Mouse (Mus musculus): Measurements from ENCODE around the gene Twf2.
"Not testable (repeated sequence)": the region's sequence is repeated elsewhere in the genome, so short reads cannot be mapped to it uniquely, and the experiment has no call there.

Gene Twf2

DNA sequence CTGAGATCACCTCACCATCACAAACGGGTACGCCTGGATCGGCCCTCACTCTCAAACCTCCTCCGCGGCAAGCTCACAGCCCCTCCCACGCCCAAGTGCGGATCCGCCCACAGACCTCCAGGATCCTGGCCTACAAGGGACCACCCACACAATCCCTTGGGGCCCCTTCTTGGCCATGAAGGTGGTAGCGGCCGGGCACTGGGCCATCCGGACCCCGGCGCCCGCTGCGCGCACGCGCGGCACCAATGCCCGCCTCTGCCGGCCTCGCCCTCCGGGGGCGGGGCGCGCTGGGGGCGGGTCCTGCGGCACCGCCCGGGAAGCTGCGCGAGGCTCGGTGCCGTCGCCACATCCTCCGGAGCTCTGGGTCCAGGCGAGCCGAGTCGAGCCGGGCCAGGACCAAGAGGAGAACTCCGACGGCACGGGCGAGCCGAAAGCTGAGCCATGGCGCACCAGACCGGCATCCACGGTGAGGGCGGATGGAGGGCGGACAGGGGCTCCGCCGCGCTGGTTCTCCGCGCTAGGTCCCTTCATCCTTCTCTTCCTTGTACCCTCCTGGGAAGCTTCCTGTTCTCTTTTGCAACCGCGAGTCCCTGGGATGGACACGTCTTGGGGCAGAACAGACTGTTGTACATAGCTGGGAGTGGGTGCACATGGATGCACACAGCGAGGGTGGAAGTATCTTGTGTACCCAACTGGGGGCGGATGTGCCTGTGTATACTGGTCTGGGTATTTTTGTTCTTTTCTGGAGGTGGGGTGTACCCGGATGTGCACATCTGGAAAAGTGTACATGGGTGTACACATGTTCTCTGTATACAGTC is at the start of gene Twf2:
Gene Twf2, plus strand, starts transcription at position 290 of the 818 bp plus-strand sequence.
- in situ Hi-C loops (cut with MboI; ENCODE audit: low sequenced_read_pairs): no loop called here

DNA sequence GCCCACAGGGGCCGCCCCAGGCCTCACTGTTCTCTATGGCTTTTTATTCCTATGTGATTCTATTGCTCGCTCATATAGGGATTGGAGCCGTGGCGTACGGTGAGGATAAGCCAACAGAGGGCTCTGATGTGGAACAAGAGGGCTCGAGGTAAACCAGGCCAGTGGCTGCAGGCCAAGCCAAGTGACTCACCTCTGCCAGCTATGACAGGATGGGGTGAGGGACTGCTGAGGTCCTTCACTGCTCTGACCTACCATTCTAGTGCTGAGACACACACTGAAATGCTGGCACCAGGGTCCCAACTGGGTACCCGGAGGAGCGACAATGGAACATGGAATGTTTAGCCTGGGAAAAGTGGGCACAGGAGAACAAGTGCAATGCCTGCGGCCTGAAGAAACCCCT is 48.8 kb upstream of the Twf2 start:
- in situ Hi-C loops (cut with MboI; ENCODE audit: low sequenced_read_pairs): no loop called here

DNA sequence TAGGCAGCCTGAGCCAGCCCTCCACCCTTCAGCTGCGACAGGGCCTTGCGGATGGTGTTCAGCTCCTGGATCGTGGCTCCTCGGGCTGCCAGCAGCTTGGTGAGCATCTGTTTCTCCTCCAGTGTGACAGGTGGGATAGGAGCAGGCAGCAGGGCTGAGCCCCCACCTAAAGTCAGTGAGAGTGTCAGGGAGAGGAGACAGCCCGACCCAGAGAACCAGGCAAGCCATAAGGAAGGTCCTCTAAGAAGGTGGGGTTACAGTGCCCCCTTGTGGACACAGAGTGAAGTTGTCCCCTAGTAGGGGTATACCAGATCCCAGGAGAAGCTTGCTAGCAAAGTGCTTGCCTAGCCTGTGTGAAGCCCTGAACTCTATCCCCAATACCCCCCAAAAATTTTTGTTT is 46.5 kb upstream of the Twf2 start:
- in situ Hi-C loops (cut with MboI; ENCODE audit: low sequenced_read_pairs): no loop called here

DNA sequence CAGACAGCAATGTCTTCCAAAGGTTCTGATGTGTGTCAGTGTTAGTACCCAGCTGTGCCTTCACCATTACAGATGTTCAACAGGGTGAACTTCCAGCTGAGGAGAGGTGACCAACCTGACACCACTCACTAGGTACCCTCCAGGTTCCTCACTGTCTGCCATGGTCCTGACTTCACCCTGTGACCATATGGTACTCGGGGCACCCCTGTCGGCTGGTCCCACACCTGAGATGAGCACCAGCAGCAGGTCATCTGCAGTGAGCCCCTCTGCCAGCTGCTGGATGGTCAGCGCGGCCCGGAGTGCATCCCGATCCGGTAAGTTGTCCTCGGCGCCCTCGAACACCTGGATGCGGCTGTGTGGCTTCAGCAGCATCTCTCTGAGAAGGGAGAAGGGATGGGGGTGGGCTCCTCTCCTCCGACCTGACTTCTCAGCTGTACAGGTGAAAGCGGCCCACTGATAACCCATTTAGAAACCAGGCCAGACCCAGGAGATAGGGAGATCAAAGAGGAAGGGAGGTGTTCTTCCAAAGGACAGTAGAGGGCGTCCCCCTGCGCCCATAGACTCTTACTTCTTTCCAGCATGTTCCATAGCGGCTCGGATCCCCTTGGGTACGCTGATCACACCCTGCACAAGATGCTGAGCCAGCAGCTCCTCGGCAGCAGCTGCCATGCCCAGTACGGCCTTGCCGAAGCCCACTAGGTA is 45.8 kb upstream of the Twf2 start:
- in situ Hi-C loops (cut with MboI; ENCODE audit: low sequenced_read_pairs): no loop called here

DNA sequence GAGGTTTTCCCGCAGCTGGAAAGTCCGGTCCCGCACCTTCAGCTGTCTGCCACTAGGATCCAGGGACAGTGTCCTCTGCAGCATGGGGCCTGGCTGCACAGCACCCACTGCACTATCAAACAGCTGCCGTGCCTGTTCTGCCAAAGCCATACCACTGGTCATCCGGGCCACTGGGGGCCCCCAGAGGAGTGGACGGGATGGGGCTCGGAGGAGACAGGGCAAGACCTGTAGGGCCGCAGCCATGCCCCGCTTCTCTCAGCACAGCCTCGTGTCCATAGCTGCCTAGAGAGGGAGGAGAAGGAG is 45.3 kb upstream of the Twf2 start:
- in situ Hi-C loops (cut with MboI; ENCODE audit: low sequenced_read_pairs): no loop called here

DNA sequence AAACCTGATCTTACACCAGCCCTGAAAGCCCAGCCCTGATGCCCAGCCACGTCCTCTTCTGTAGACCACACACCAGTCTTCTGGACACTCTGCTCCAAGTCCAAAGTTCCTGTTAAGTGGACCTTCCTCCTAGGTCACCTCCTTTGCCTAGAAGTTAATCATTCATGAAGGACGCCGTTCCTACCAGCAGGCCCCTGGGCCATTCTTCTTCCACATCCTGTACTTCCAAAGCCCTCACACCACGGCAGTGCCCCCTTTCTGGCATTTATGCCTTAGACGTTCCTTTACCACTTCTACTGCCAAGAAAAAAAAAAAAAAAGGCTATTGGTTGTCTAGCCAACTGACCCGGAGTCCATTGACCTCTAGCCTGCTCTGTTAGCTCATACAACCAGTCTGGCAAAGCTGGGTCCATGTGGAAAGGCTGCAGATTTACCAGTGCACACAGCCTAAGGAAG is 44.8 kb upstream of the Twf2 start, which contains the start of gene Glyctk:
Gene Glyctk, minus strand, starts transcription at position 102 of the 455 bp plus-strand sequence.
- in situ Hi-C loops (cut with MboI; ENCODE audit: low sequenced_read_pairs): no loop called here

DNA sequence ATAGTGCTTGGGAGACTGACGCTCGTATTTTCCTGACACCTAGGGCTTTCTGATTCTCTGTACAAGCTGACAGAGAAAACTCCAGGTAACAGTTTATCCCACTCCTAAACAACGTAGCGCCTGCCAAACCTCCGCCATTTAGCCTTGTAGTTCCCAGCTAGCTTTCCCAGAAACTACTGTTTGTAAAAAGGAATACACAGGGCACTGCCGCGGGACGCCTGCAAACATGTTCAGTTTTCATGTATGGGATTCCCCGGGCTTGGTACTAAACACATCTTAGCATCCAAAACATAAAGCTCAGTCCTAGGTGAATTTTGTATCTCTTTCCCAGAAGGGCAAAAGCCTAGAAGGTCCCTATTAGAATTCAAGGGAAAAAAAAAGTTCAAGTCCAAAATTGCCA is 43.7 kb upstream of the Twf2 start:
- in situ Hi-C loops (cut with MboI; ENCODE audit: low sequenced_read_pairs): no loop called here

DNA sequence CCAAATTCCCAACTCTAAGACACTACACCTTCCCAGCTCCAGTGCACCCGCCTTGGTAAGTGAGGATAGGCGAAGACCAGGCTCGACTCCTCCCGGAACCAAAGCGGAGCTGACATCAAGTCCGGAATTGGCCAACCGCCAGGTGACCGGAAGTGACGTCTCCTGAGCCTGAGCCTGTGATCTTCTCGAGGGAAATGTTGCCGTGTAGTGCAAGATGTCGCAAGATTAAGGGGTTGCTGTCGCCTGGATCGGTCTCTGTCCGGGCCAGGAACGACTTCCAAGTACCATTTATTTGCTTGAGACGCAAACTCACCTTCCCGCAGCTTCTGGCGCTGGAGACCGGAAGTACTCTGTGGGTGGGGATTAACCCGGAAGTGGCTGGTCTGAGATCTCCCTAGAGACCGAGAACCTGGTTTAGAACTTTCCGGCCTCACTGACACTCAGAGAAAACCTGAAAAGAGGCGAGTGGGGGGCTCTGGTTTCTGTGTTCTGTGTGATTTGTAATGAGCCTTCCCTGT is 43.1 kb upstream of the Twf2 start:
- in situ Hi-C loops (cut with MboI; ENCODE audit: low sequenced_read_pairs): no loop called here

DNA sequence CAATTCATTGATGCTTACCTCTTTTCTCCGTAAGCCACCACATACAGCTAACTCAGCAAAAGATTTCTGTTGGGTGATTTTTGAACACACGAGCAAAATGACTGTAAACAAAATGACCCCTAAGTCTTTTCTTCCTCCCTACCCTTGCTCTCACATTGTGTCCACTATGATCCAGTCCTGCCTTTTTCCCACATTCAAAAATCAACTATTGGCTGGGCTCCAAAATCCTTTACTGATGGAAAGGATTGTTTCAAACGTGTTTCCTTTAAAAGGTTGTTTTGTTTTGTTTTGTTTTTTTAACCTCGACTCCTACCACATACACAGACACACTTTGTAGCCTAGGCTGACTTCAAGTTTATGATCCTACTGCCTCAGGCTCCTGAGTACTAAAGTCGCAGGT is 42.5 kb upstream of the Twf2 start:
- in situ Hi-C loops (cut with MboI; ENCODE audit: low sequenced_read_pairs): no loop called here

DNA sequence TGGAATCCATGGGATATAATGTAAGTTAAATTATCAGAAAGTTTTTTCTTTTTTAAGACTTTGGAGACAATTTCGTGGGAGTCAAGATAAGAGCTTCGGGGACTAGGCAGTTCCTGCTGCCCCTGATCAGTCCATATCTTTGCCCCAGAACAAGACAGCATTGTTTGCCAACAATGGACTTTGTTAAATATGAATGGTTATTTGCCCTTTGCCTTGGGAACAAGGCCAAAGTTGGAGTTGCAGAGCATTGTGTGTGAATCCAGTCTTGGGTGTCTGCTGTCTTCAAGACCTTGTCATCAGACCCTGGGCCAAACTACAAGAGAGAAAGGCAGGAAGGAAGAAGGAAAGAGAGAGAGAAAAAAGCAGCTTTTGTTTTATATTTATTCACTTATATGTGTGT is 36.2 kb upstream of the Twf2 start:
- in situ Hi-C loops (cut with MboI; ENCODE audit: low sequenced_read_pairs): no loop called here

DNA sequence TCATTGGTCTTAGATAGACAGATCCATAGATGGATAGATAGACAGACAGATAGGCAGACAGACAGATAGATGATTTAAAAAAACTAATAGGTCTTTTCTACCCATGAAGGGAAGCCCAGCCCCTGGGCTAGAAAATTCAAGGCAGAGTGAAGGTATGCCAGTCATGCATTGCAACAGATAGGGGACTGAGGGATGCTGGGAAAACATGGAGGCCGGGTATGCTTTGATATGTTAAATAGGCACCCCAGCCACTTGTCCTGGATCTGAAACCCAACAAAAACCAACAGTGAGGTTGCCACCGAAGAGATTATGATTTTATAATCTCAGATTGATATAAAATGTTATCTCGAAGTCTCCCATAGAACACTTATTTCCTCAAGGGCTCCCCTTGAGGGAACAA is 35.7 kb upstream of the Twf2 start:
- in situ Hi-C loops (cut with MboI; ENCODE audit: low sequenced_read_pairs): no loop called here

DNA sequence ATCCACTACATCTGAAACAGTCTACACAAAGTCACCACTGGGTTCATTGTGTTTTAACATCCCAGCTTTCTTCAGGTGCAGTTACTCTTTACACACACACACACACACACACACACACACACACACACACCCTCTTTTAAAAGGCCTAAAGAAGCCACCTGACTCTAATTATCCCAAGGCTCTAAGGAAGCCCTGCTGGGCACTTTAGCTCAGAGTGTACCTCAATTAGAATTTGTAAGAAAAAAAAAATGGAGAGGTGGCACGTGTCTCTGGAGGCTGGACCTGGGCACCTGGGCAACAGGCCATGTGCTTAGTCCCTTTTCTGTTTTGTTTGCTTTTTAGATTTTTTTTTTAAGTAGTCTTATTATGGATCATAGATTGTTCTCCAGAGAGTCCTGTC is 35.2 kb upstream of the Twf2 start:
- in situ Hi-C loops (cut with MboI; ENCODE audit: low sequenced_read_pairs): no loop called here

DNA sequence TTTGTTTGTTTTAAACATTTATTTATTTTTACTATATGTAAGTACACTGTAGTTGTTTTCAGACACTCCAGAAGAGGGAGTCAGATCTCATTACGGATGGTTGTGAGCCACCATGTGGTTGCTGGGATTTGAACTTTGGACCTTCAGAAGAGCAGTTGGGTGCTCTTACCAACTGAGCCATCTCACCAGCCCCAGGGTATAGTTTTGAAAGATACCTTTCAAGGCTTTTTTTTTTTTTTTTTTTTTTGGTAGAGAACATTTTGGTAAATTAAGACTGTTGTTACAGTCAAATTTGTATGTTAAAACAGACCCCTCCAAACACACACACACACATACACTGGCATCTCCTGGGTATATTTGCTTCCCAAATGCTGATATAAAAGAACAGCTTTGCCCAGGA is 33.9 kb upstream of the Twf2 start:
- in situ Hi-C loops (cut with MboI; ENCODE audit: low sequenced_read_pairs): not testable (repeated sequence)

DNA sequence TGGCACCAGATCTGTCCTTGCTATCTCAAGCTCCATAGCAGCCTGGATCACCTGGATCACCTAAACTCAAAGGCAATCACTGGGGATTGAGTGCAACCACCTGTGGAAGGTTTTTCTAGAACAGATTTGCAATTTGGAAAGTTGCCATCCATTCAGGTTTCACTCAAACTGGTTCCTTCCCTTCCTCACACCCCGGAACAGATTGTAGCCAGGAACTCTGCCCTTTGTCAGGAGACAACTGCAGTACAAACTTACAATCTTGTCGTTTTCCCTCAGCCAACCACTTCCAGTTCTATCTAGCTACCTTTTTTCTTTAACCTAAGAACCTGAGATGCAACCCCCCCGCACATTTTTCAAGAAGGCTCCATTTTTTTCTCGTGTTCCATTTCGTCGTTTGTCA is 33.0 kb upstream of the Twf2 start:
- in situ Hi-C loops (cut with MboI; ENCODE audit: low sequenced_read_pairs): no loop called here

DNA sequence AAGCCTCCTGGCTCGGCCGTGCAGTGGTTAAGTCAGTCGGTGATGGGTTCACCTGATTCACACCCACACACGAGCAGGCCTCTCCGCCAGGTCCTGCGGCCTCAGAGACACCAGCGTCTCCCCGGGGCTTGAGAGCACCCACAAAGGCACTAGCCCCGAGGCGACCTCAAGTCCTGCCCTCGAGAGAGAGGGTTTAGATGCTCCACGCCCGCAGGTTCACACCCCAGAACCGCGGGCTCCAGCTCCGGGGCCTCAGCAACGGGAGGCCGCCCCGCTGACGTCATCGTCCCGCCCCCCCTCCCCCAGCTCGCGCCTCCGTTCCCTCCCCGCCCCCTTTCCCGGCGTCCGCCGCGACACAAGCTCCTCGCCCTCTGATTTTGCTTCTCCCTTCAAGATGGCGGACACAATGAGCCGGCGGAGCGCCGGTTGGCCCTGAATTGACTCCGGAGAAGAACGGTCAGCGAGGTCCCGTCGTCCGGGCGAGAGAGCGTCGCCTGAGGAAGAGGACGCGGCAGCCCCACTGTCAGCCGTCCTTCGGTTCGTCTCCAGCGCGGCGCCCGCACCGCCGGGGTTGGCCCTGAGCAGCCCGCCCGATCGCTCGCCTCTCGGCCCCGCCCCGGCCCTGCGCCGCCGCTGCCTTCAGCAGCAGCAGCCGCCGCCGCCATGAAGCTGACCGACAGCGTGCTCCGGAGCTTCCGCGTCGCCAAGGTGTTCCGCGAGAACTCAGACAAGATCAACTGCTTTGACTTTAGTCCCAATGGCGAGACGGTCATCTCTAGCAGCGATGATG is 32.2 kb upstream of the Twf2 start, which contains the start of gene Wdr82:
Gene Wdr82, plus strand, starts transcription at position 373 of the 790 bp plus-strand sequence.
- in situ Hi-C loops (cut with MboI; ENCODE audit: low sequenced_read_pairs): no loop called here

DNA sequence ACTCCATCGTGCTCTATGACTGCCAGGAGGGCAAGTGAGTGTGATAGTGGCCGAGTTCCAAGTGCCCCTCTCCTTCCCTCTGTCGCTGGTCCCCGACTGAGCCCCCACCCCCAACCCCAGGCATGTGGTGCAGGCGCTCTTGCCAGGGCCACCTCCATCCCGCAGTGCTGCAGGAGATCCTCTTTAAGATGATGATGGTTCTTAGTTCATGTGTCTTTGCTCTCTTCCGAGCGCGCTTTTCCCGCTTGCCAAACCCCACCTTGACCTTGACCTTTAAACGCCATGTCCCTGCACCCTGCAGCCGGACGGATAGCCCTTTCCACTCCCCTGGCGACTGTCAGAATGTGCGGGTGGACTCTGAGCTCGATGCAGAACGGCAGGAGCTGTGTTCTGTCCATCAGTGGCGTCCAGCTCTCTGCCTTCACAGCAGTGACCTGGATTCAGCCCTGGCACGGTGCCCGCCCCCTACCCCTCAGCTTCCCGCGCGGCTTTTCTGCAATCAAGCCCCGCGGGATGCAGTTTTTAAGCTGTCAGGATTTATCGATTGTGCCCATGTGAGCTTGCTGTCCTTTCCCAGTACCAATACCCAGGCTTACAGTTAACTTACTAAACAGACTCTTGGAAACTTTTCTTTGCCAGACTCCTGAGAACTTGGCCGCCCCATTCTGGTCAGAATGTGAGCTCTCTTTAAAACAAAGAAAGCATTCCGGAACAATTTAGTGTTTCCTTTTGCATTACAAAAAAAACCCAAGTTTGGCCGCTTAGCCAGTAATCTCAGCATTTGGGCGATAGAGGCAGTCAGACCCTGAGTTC is 31.4 kb upstream of the Twf2 start:
- in situ Hi-C loops (cut with MboI; ENCODE audit: low sequenced_read_pairs): no loop called here

DNA sequence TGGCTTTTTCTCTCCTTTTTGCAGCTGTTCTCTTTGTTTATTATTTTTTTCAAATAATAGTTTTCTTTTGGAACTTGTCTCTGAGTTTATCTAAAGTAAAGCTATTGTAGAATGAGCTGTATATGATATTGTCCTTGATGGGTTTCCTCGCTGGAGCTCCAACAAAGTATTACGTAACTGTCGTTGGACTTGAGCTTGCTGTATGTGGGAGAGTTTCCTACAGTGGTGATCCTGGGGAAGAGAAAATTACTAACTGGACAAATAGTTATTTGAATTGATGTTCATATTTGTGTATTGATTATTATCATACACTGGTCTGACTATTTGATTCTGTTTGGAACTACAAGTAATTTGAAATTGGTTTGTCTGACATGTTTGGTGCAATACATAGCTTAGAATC is 30.4 kb upstream of the Twf2 start:
- in situ Hi-C loops (cut with MboI; ENCODE audit: low sequenced_read_pairs): no loop called here

DNA sequence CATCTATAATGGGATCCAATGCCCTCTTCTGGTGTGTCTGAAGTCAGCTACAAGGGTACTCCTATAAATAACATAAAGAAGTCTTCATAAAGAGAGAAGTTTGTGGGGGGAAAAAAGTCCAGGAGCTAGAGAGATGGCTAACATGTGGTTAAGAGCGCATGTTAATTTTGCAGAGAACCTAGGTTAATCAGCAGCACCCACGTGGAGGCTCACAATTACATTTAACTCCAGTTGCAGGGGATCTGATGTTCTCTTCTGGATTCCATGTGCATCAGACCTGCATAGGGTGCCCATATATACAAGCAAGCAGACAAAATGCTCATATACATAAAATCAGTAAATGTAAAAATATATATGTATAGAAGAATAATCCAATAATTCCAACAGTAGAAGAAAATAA is 29.5 kb upstream of the Twf2 start:
- in situ Hi-C loops (cut with MboI; ENCODE audit: low sequenced_read_pairs): no loop called here

DNA sequence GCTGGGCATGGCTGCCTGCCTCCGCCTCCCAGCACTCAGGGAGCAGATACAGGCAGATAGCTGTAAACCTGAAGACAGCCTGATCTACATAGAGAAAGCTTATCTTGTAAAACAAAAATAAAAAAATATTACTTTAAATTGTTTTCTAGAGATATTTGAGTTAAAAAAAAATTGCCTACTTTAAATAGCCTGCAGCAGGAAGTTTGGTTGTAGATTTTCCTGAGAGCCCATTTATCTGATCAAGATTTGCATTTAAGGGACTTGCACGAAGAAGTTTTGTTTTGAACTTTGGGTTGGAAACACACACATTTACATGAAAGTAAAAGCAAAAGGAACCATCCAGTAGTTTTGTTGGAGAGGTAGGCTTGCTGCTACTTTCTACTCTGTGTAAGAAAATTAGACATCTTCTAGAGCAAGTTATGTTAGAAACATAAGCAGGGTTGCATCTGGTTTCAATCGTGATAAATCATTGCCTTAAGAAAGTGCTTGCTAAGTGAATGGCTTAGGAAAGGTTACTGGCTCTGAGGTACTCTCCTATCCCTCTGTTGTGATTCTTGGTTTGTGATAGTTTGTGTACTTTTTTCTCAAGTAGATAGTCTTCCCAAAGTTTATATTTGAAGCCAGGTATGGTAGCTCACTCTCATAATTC is 27.2 kb upstream of the Twf2 start:
- in situ Hi-C loops (cut with MboI; ENCODE audit: low sequenced_read_pairs): no loop called here

DNA sequence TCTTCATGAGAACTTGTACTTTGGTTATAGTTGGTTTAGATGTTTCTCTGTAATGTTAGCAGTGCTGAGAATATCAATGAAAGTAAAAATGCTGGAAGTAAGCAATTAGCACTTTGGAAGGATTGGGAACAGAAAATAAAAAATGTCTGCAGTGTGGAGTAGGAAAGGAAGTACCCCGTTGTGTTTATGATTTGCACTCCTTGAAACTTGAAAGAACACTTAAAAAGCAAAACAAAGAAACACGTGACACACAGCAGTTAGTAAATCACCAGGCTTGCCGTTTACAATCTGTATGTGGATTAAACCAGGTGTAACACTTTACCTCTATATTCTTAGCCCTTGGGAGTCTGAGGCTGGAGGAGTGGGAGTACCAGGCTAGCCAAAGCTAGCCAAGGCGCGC is 26.1 kb upstream of the Twf2 start:
- in situ Hi-C loops (cut with MboI; ENCODE audit: low sequenced_read_pairs): no loop called here

Data from CH12F3 (cell line).